8 mouse cellular contexts compared by ENCODE assay signal in the genomic region with DNA sequence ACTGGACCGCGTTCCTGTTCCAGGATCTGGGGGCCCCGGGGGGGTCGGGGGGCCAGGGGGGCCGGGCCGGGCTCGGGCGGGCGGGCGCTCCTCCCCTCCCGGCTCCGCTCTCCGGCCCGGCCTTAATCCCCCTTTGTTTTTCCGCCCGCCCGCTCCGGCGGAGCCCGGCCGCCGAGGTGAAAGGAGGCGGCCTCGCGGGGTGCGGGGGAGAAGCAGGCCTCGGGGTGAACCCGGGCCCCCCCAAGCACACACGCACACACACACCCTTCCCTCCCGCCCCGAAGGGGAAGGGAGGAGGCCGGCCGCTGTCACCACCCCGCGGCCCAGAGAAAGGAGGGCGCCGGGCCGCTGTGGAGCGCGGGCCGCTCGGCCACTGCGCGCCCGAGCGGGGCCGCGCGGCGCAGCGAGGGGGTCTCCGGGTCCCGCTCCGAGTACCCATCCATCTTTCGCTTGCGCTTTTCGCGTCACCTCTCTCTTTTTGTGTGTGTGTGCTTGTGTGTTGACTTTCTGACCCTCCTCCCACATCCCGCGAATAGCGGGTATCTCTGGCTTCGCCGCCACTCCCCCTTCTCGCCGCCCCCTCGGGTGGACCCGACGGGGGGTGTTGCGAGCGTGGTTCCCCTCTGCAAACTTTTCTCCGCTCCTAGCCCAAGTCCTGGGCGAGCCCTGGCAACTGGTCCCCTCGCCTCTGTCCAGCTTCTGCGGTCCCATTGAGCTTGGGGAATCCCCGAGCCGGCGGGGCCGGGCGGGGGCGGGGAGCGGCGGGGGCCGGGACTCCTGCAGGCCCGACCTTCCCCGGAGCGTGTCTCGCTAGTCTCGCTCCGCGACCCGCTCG. TPM values are rescaled to one million over a fixed set of nuclear protein-coding genes. Genes with fewer than 3 reads are reported as not detected.
DNase-seq lines count a peak whose midpoint lies in the region; ATAC-seq and TF ChIP-seq lines count a peak whose summit lies in the region.

No protein-coding gene starts in this region.

- no peaks in the 10 kb centered on the region for H3K9me3 ChIP-seq in intestine, embryonic 16.5 days (ENCODE audit: control insufficient read depth, low read length)
- H3K9me3 ChIP-seq in liver, embryonic 11.5 days (ENCODE audit: control insufficient read depth, low read length) = no peaks in the 10 kb centered on the region

- H3K27ac ChIP-seq in cortical plate, adult 2 months (ENCODE audit: insufficient read depth, low read length) = peak overlapping the region; percentile 85
- H3K27ac ChIP-seq in intestine, embryonic 16.5 days (ENCODE audit: low read length) = peak overlapping the region; percentile 95
- peak overlapping the region; percentile 92 for H3K27ac ChIP-seq in liver, embryonic 11.5 days (ENCODE audit: low read depth, low read length)

- H3K4me2 ChIP-seq in intestine, embryonic 16.5 days (ENCODE audit: low read depth, low read length) = peak overlapping the region; percentile 86
- H3K4me2 ChIP-seq in liver, embryonic 11.5 days = peak overlapping the region; percentile 92

- peak; percentile 48 for DNase-seq in layer of hippocampus, adult 11-12 months (ENCODE audit: low spot score)
- DNase-seq in layer of hippocampus, adult 8-10 months (ENCODE audit: low spot score in 2 of 2) = no peak
- peak; percentile 67 to 81 for DNase-seq in gastrocnemius, postnatal 4 days (ENCODE audit: low spot score in 2 of 2)
- peak; percentile 74 for DNase-seq in liver, embryonic 11.5 days (ENCODE audit: low spot score)
- DNase-seq in spleen, postnatal 36 days (ENCODE audit: low spot score in 2 of 2) = peak; percentile 71 to 73

- no peaks in the 10 kb centered on the region for H3K27me3 ChIP-seq in intestine, embryonic 16.5 days (replicated peaks; ENCODE audit: control insufficient read depth, insufficient read depth, low read length)
- H3K27me3 ChIP-seq in liver, embryonic 11.5 days (replicated peaks; ENCODE audit: control insufficient read depth, insufficient read depth, low read length) = no peaks in the 10 kb centered on the region

- no peak for TF ChIP-seq CTCF in cortical plate, adult 2 months (IDR thresholded peaks at IDR 0.05; ENCODE audit: extremely low read depth, insufficient read depth, low read length)

- peak overlapping the region; percentile 69 for H3K4me3 ChIP-seq in cortical plate, adult 2 months (ENCODE audit: insufficient read depth, low read length)
- peak overlapping the region; percentile 96 for H3K4me3 ChIP-seq in intestine, embryonic 16.5 days (ENCODE audit: low read length)
- H3K4me3 ChIP-seq in liver, embryonic 11.5 days (ENCODE audit: low read depth, low read length) = peak overlapping the region; percentile 97

- peak; percentile 84 for ATAC-seq in intestine, embryonic 16.5 days
- ATAC-seq in liver, embryonic 11.5 days (replicated peaks; ENCODE audit: low FRiP score) = peak; percentile 81
- peak; percentile 29 for ATAC-seq in monocyte, adult 5-6 weeks (replicated peaks; ENCODE audit: insufficient number of reproducible peaks, low FRiP score, low TSS enrichment, poor library complexity, severe bottlenecking)

- H3K9ac ChIP-seq in intestine, embryonic 16.5 days (ENCODE audit: low read depth, low read length) = peak overlapping the region; percentile 92
- H3K9ac ChIP-seq in liver, embryonic 11.5 days (ENCODE audit: low read depth, low read length) = peak overlapping the region; percentile 92

- TF ChIP-seq POLR2A in cortical plate, adult 2 months (IDR thresholded peaks at IDR 0.05; ENCODE audit: extremely low read depth, insufficient read depth, low read length) = no peak

- peaks cover 3% of the 10 kb centered on the region; the same call in 1 of the 2 replicates for H3K36me3 ChIP-seq in intestine, embryonic 16.5 days (ENCODE audit: control insufficient read depth, insufficient read depth, low read length)
- H3K36me3 ChIP-seq in liver, embryonic 11.5 days (ENCODE audit: control insufficient read depth, insufficient read depth, low read length) = peaks cover 2% of the 10 kb centered on the region; the same call in 1 of the 2 replicates

- H3K4me1 ChIP-seq in cortical plate, adult 2 months (ENCODE audit: control insufficient read depth, insufficient read depth, low read length) = peaks cover 2% of the 10 kb centered on the region
- peaks cover 28% of the 10 kb centered on the region for H3K4me1 ChIP-seq in intestine, embryonic 16.5 days (ENCODE audit: control insufficient read depth, insufficient read depth, low read length)
- peaks cover 21% of the 10 kb centered on the region for H3K4me1 ChIP-seq in liver, embryonic 11.5 days (replicated peaks; ENCODE audit: control insufficient read depth, insufficient read depth, low read length)

- WGBS in intestine, embryonic 16.5 days = under 1% methylated on average over 62 of the region's 92 CpGs
- under 1% methylated on average over 80 of the region's 92 CpGs for WGBS in liver, embryonic 11.5 days

RNA-seq across cellular contexts. Expression of a gene that starts 0.5 kb away (rescaled TPM):
- total RNA-seq in layer of hippocampus, adult 8-10 months (2022) = 10 to 100 TPM; 25.0 to 26.5 (median 25.7) TPM
- polyA plus RNA-seq in cortical plate, adult 2 months (2012; rRNA removed) = 16.8 and 18.5 TPM in 2 replicates
- total RNA-seq in gastrocnemius, postnatal 4 days (2021) = 10 to 100 TPM; 39.5 to 44.8 TPM
- polyA plus RNA-seq in intestine, embryonic 16.5 days (2015; fragmentation: Nextera tagmentation; extraction: Ambion mirVana) = 23.3 and 24.1 TPM in 2 replicates
- polyA plus RNA-seq in liver, embryonic 11.5 days (2014; fragmentation: Nextera tagmentation; extraction: Ambion mirVana) = 21.7 and 24.0 TPM in 2 replicates
- total RNA-seq in monocyte, adult 5-6 weeks (2017) = 45.9 to 57.0 TPM (median 46.6 TPM) in 3 replicates

RNA-seq across cellular contexts. Expression of a gene that starts 21.5 kb away (rescaled TPM):
- total RNA-seq in layer of hippocampus, adult 8-10 months (2022) = 100 to 1,000 TPM; 208 to 223 (median 218) TPM
- 229 and 247 TPM in 2 replicates for polyA plus RNA-seq in cortical plate, adult 2 months (2012; rRNA removed)
- total RNA-seq in gastrocnemius, postnatal 4 days (2021) = 100 to 1,000 TPM; 171 to 215 TPM
- polyA plus RNA-seq in intestine, embryonic 16.5 days (2015; fragmentation: Nextera tagmentation; extraction: Ambion mirVana) = 169 and 170 TPM in 2 replicates
- 323 and 337 TPM in 2 replicates for polyA plus RNA-seq in liver, embryonic 11.5 days (2014; fragmentation: Nextera tagmentation; extraction: Ambion mirVana)
- 220 to 406 TPM (median 277 TPM) in 3 replicates for total RNA-seq in monocyte, adult 5-6 weeks (2017)

RNA-seq across cellular contexts. Expression of a gene that starts 29.2 kb away (rescaled TPM):
- 10 to 100 TPM; 30.9 to 38.7 (median 33.4) TPM for total RNA-seq in layer of hippocampus, adult 8-10 months (2022)
- polyA plus RNA-seq in cortical plate, adult 2 months (2012; rRNA removed) = 22.3 and 23.9 TPM in 2 replicates
- 10 to 100 TPM; 47.4 to 53.8 TPM for total RNA-seq in gastrocnemius, postnatal 4 days (2021)
- 8.0 and 8.5 TPM in 2 replicates for polyA plus RNA-seq in intestine, embryonic 16.5 days (2015; fragmentation: Nextera tagmentation; extraction: Ambion mirVana)
- polyA plus RNA-seq in liver, embryonic 11.5 days (2014; fragmentation: Nextera tagmentation; extraction: Ambion mirVana) = 5.3 and 6.9 TPM in 2 replicates
- total RNA-seq in monocyte, adult 5-6 weeks (2017) = 5.8 to 24.0 TPM (median 11.9 TPM) in 3 replicates

Comparison
In these comparisons a context has a peak if more than half of its experiments do, and no peak if none do; other contexts are left out.
1. DNase-seq: peak in layer of hippocampus, adult 11-12 months (single experiment), gastrocnemius, postnatal 4 days (2 of 2), liver, embryonic 11.5 days (single experiment) and spleen, postnatal 36 days (2 of 2); none in layer of hippocampus, adult 8-10 months (0 of 2).
2. ATAC-seq: peak in every context shown above with its lines; median percentile 84 in intestine, embryonic 16.5 days; 81 in liver, embryonic 11.5 days; 29 in monocyte, adult 5-6 weeks.
3. Peak in every context shown above with its lines, with median percentiles within 50 percentile points of each other: H3K27ac ChIP-seq and H3K4me3 ChIP-seq.